Mouse (Mus musculus): ENCODE measurements at regions not wholly inside any gene's neighbourhood (a gene's known extent, or its start where the extent isn't known, plus 50 kb on each side); places are given as distances from the start of the nearest gene placed in this dataset.
A peak's percentile ranks its signal among the peaks of the same experiment; 100 is the strongest.

GRCm38 (mm10) chr14:80901346-80901745, 917.5 kb downstream of the Olfm4 start:
- H3K4me2 ChIP-seq: peak overlapping the region; percentile 36
- H3K27ac ChIP-seq: peak overlapping the region; percentile 47; the same call in 1 of the 2 replicates
- no peak overlapping the region for H3K9ac ChIP-seq (replicated peaks)
- 54% methylated on average over 10 of the region's 10 CpGs for WGBS
- no peaks in the 10 kb centered on the region; the same call in 1 of the 2 replicates for H3K4me1 ChIP-seq (replicated peaks)
- no peaks in the 10 kb centered on the region for H3K36me3 ChIP-seq
- no peaks in the 10 kb centered on the region for H3K9me3 ChIP-seq
- no peak overlapping the region for H3K4me3 ChIP-seq (replicated peaks)
- H3K27me3 ChIP-seq: no peaks in the 10 kb centered on the region
- ATAC-seq (ENCODE audit: insufficient number of reproducible peaks, insufficient read depth, low FRiP score, low TSS enrichment, low read depth): no peak; the same call in 1 of the 2 replicates

GRCm38 (mm10) chr14:80901759-80902163, 917.9 kb downstream of the Olfm4 start:
- Histone ChIP-seq H3K4me2 (peak overlapping the region; percentile 36), H3K4me1 (replicated peaks) (no peaks in the 10 kb centered on the region; the same call in 1 of the 2 replicates), H3K4me3 (replicated peaks) (no peak overlapping the region), H3K36me3 (no peaks in the 10 kb centered on the region), H3K9ac (replicated peaks) (no peak overlapping the region), H3K27ac (peak overlapping the region; percentile 50; the same call in 1 of the 2 replicates), H3K27me3 (no peaks in the 10 kb centered on the region), H3K9me3 (no peaks in the 10 kb centered on the region)
- peak; percentile 47; the same call in 1 of the 2 replicates for ATAC-seq (ENCODE audit: insufficient number of reproducible peaks, insufficient read depth, low FRiP score, low TSS enrichment, low read depth)
- 67% methylated on average over 9 of the region's 9 CpGs for WGBS

GRCm38 (mm10) chr14:80916031-80916430, 932.1 kb downstream of the Olfm4 start:
- H3K9ac ChIP-seq (replicated peaks): no peak overlapping the region
- no peaks in the 10 kb centered on the region for H3K27me3 ChIP-seq
- no peaks in the 10 kb centered on the region for H3K4me1 ChIP-seq (replicated peaks)
- no peak overlapping the region for H3K4me2 ChIP-seq
- H3K27ac ChIP-seq: no peak overlapping the region
- WGBS: 85% methylated on average over 3 of the region's 3 CpGs
- ATAC-seq (ENCODE audit: insufficient number of reproducible peaks, insufficient read depth, low FRiP score, low TSS enrichment, low read depth): no peak
- H3K4me3 ChIP-seq (replicated peaks): no peak overlapping the region
- no peaks in the 10 kb centered on the region for H3K9me3 ChIP-seq
- H3K36me3 ChIP-seq: no peaks in the 10 kb centered on the region

GRCm38 (mm10) chr14:80923732-80924131, 939.9 kb downstream of the Olfm4 start:
- 73% methylated on average over 2 of the region's 2 CpGs for WGBS
- no peaks in the 10 kb centered on the region for H3K36me3 ChIP-seq

GRCm38 (mm10) chr14:80959966-80960365, 976.1 kb downstream of the Olfm4 start:
- H3K9me3 ChIP-seq: no peaks in the 10 kb centered on the region
- no peak overlapping the region for H3K9ac ChIP-seq (replicated peaks)
- H3K27me3 ChIP-seq: no peaks in the 10 kb centered on the region
- no peaks in the 10 kb centered on the region for H3K4me1 ChIP-seq (replicated peaks)
- H3K27ac ChIP-seq: no peak overlapping the region
- WGBS: 88% methylated on average over 2 of the region's 2 CpGs
- ATAC-seq (ENCODE audit: insufficient number of reproducible peaks, insufficient read depth, low FRiP score, low TSS enrichment, low read depth): no peak
- no peak overlapping the region for H3K4me2 ChIP-seq
- H3K36me3 ChIP-seq: no peaks in the 10 kb centered on the region
- H3K4me3 ChIP-seq (replicated peaks): no peak overlapping the region

More at GRCm38 (mm10) chr14:80923732-80924131, 939.9 kb downstream of the Olfm4 start:
- Histone ChIP-seq H3K9ac (replicated peaks) (no peak overlapping the region), H3K9me3 (no peaks in the 10 kb centered on the region), H3K4me2 (no peak overlapping the region), H3K4me3 (replicated peaks) (no peak overlapping the region), H3K4me1 (replicated peaks) (no peaks in the 10 kb centered on the region), H3K27me3 (no peaks in the 10 kb centered on the region), H3K27ac (no peak overlapping the region)
- ATAC-seq (ENCODE audit: insufficient number of reproducible peaks, insufficient read depth, low FRiP score, low TSS enrichment, low read depth): no peak

- H3K4me2 ChIP-seq: no peak overlapping the region
- no peaks in the 10 kb centered on the region for H3K9me3 ChIP-seq
- H3K36me3 ChIP-seq: no peaks in the 10 kb centered on the region
- H3K4me3 ChIP-seq (replicated peaks): no peak overlapping the region
- no peak overlapping the region for H3K9ac ChIP-seq (replicated peaks)
- no peaks in the 10 kb centered on the region for H3K27me3 ChIP-seq
- 0 out of 2 replicates have a peak, but pooled peaks cover 13% of the 10 kb centered on the region for H3K4me1 ChIP-seq (replicated peaks)
- WGBS: 48% methylated on average over 4 of the region's 4 CpGs
- H3K27ac ChIP-seq: no peak overlapping the region
- ATAC-seq (ENCODE audit: insufficient number of reproducible peaks, insufficient read depth, low FRiP score, low TSS enrichment, low read depth): peak; percentile 65; the same call in 1 of the 2 replicates
Observed at GRCm38 (mm10) chr14:80975795-80976194, 991.9 kb downstream of the Olfm4 start.

- no peak overlapping the region for H3K4me2 ChIP-seq
- H3K4me1 ChIP-seq (replicated peaks): 0 out of 2 replicates have a peak, but pooled peaks cover 13% of the 10 kb centered on the region
- no peak overlapping the region for H3K9ac ChIP-seq (replicated peaks)
- H3K4me3 ChIP-seq (replicated peaks): no peak overlapping the region
- H3K27ac ChIP-seq: no peak overlapping the region
- no peak for ATAC-seq (ENCODE audit: insufficient number of reproducible peaks, insufficient read depth, low FRiP score, low TSS enrichment, low read depth)
- H3K36me3 ChIP-seq: no peaks in the 10 kb centered on the region
- 69% methylated on average over 5 of the region's 5 CpGs for WGBS
- H3K9me3 ChIP-seq: no peaks in the 10 kb centered on the region
- H3K27me3 ChIP-seq: no peaks in the 10 kb centered on the region
Observed at GRCm38 (mm10) chr14:80976662-80977061, 992.8 kb downstream of the Olfm4 start.

GRCm38 (mm10) chr14:80979475-80979874, 995.6 kb downstream of the Olfm4 start:
- Histone ChIP-seq H3K27me3 (no peaks in the 10 kb centered on the region), H3K4me3 (replicated peaks) (no peak overlapping the region)

GRCm38 (mm10) chr14:80990192-80990591, 1006.3 kb downstream of the Olfm4 start:
- 81% methylated on average over 3 of the region's 3 CpGs for WGBS
- no peak overlapping the region for H3K9ac ChIP-seq (replicated peaks)
- H3K4me3 ChIP-seq (replicated peaks): no peak overlapping the region

More at GRCm38 (mm10) chr14:80979475-80979874, 995.6 kb downstream of the Olfm4 start:
- Histone ChIP-seq H3K4me1 (replicated peaks) (0 out of 2 replicates have a peak, but pooled peaks cover 9% of the 10 kb centered on the region), H3K9ac (replicated peaks) (no peak overlapping the region), H3K36me3 (no peaks in the 10 kb centered on the region), H3K9me3 (no peaks in the 10 kb centered on the region), H3K27ac (no peak overlapping the region), H3K4me2 (no peak overlapping the region)
- WGBS: 61% methylated on average over 5 of the region's 5 CpGs
- ATAC-seq (ENCODE audit: insufficient number of reproducible peaks, insufficient read depth, low FRiP score, low TSS enrichment, low read depth): no peak

GRCm38 (mm10) chr14:80990679-80991286, 1006.9 kb downstream of the Olfm4 start:
- H3K4me3 ChIP-seq (replicated peaks): no peak overlapping the region
- 74% methylated on average over 1 of the region's 1 CpGs for WGBS
- H3K27me3 ChIP-seq: no peaks in the 10 kb centered on the region
- no peaks in the 10 kb centered on the region for H3K36me3 ChIP-seq
- H3K4me2 ChIP-seq: no peak overlapping the region
- no peaks in the 10 kb centered on the region for H3K9me3 ChIP-seq
- H3K4me1 ChIP-seq (replicated peaks): no peaks in the 10 kb centered on the region
- no peak for ATAC-seq (ENCODE audit: insufficient number of reproducible peaks, insufficient read depth, low FRiP score, low TSS enrichment, low read depth)
- H3K27ac ChIP-seq: no peak overlapping the region
- H3K9ac ChIP-seq (replicated peaks): no peak overlapping the region

More at GRCm38 (mm10) chr14:80990192-80990591, 1006.3 kb downstream of the Olfm4 start:
- H3K4me2 ChIP-seq: no peak overlapping the region
- H3K4me1 ChIP-seq (replicated peaks): no peaks in the 10 kb centered on the region
- no peak overlapping the region for H3K27ac ChIP-seq
- no peaks in the 10 kb centered on the region for H3K36me3 ChIP-seq
- no peak for ATAC-seq (ENCODE audit: insufficient number of reproducible peaks, insufficient read depth, low FRiP score, low TSS enrichment, low read depth)
- H3K9me3 ChIP-seq: no peaks in the 10 kb centered on the region
- no peaks in the 10 kb centered on the region for H3K27me3 ChIP-seq

GRCm38 (mm10) chr14:80999030-80999429, 1015.1 kb downstream of the Olfm4 start:
- ATAC-seq (ENCODE audit: insufficient number of reproducible peaks, insufficient read depth, low FRiP score, low TSS enrichment, low read depth): no peak
- Histone ChIP-seq H3K4me3 (replicated peaks) (no peak overlapping the region), H3K9me3 (no peaks in the 10 kb centered on the region), H3K9ac (replicated peaks) (no peak overlapping the region), H3K4me1 (replicated peaks) (no peaks in the 10 kb centered on the region), H3K27me3 (no peaks in the 10 kb centered on the region), H3K27ac (no peak overlapping the region), H3K4me2 (no peak overlapping the region), H3K36me3 (no peaks in the 10 kb centered on the region)
- 90% methylated on average over 1 of the region's 1 CpGs for WGBS

GRCm38 (mm10) chr14:81013208-81013607, 1029.3 kb downstream of the Olfm4 start:
- Histone ChIP-seq H3K4me1 (replicated peaks) (no peaks in the 10 kb centered on the region), H3K27me3 (no peaks in the 10 kb centered on the region), H3K4me3 (replicated peaks) (no peak overlapping the region), H3K27ac (no peak overlapping the region), H3K9ac (replicated peaks) (no peak overlapping the region), H3K4me2 (no peak overlapping the region), H3K36me3 (no peaks in the 10 kb centered on the region), H3K9me3 (no peaks in the 10 kb centered on the region)
- WGBS: 31% methylated on average over 5 of the region's 5 CpGs
- 0 out of 2 replicates have a peak, but pooled peaks have one; percentile 75 for ATAC-seq (ENCODE audit: insufficient number of reproducible peaks, insufficient read depth, low FRiP score, low TSS enrichment, low read depth)
